Mouse (Mus musculus) midbrain, embryonic 14.5 days (tissue): Measurements from ENCODE around the gene Ngef. TPM values are rescaled to one million over a fixed set of nuclear protein-coding genes. Genes with fewer than 3 reads are reported as not detected.

ENCODE experiments used
- ATAC-seq: fragments of 200-750 bp; cut with Nextera tagmentation; 2 replicates; pipeline ENCODE4 v1.8.0; 2017; ENCODE audit warnings: moderate number of reproducible peaks, moderate library complexity; ENCODE audit not compliant: low FRiP score, low TSS enrichment
- DNase-seq: peaks from one replicate; pipeline ENCODE4 v3.0.0-alpha.2; 2015
- H3K27ac ChIP-seq: fragments of 300-500 bp; sonication (generic); replicated peaks from 2 replicates; pipeline ENCODE4 v1.5.1; 2014; ENCODE audit warnings: mild to moderate bottlenecking, low read depth, low read length, moderate library complexity
- H3K27me3 ChIP-seq: fragments of 300-500 bp; sonication (generic); 2 replicates; pipeline ENCODE4 v1.6.1; 2014; ENCODE audit warnings: low read length, control low read depth, mixed read lengths; ENCODE audit not compliant: control insufficient read depth, insufficient read depth
- H3K36me3 ChIP-seq: fragments of 300-500 bp; sonication (generic); 2 replicates; pipeline ENCODE4 v1.6.1; 2014; ENCODE audit warnings: low read length, control low read depth; ENCODE audit not compliant: control insufficient read depth, insufficient read depth
- H3K4me1 ChIP-seq: fragments of 300-500 bp; sonication (generic); 2 replicates; pipeline ENCODE4 v1.6.1; 2014; ENCODE audit warnings: mild to moderate bottlenecking, antibody characterized with exemption, low read length, control low read depth; ENCODE audit not compliant: control insufficient read depth, insufficient read depth
- H3K4me2 ChIP-seq: fragments of 300-500 bp; sonication (generic); 2 replicates; pipeline ENCODE4 v1.6.1; 2014; ENCODE audit warnings: mild to moderate bottlenecking, low read length, moderate library complexity
- H3K4me3 ChIP-seq: fragments of 300-500 bp; sonication (generic); replicated peaks from 2 replicates; pipeline ENCODE4 v1.5.1; 2014; ENCODE audit warnings: low read depth, low read length
- H3K9ac ChIP-seq: fragments of 300-500 bp; sonication (generic); replicated peaks from 2 replicates; pipeline ENCODE4 v1.6.1; 2014; ENCODE audit warnings: mild to moderate bottlenecking, low read length, moderate library complexity
- H3K9me3 ChIP-seq: fragments of 300-500 bp; sonication (generic); 2 replicates; pipeline ENCODE4 v1.6.1; 2016; ENCODE audit warnings: low read length, control low read depth, mixed read lengths; ENCODE audit not compliant: control insufficient read depth
- WGBS: fragments of 180-500 bp; shearing (Covaris S2); extraction: QIAGEN DNeasy Blood & Tissue Kit; methylation state at CpG from one replicate; pipeline ENCODE4 v1.1.7; 2014; 5-methylcytosine and 5-hydroxymethylcytosine counted together
- polyA plus RNA-seq: library from polyadenylated mRNA; unstranded; fragments of >200 nt; fragmentation: Nextera tagmentation; extraction: Ambion mirVana; gene quantifications from 2 replicates; pipeline ENCODE4 v1.2.1, GENCODE M21; 2014

Gene Ngef
- polyA plus RNA-seq, 1 experiment from 2014 or later, result 13.0 TPM

DNA sequence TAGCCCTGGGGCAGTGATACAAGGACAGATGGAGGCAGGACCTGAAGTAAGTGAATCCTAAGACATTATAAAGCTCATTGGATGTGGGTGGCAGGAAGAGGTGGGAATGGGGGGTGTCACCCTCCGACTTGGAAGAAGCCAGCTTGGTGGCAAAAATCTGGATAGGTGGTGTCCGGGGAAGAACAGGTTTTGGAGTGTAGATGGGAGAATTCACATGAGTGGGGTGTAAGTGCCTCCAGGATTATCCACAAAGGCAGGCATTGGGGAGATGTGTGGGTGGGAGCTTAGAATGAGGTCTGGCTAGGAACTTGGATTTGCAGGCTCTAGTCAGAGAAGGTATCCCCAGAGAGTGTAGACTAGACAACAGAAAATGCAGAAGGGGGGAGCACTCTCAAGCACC, 31.6 kb upstream of the Ngef start:
- H3K4me2 ChIP-seq, result no peak overlapping the region
- no peaks in the 10 kb centered on the region for H3K4me1 ChIP-seq
- H3K9ac ChIP-seq, result no peak overlapping the region
- H3K4me3 ChIP-seq, result no peak overlapping the region
- H3K9me3 ChIP-seq, result no peaks in the 10 kb centered on the region
- H3K36me3 ChIP-seq, result no peaks in the 10 kb centered on the region
- DNase-seq (no peak), ATAC-seq (no peak)
- 79% methylated on average over 2 of the region's 2 CpGs for WGBS
- H3K27ac ChIP-seq, result no peak overlapping the region
- no peaks in the 10 kb centered on the region for H3K27me3 ChIP-seq

DNA sequence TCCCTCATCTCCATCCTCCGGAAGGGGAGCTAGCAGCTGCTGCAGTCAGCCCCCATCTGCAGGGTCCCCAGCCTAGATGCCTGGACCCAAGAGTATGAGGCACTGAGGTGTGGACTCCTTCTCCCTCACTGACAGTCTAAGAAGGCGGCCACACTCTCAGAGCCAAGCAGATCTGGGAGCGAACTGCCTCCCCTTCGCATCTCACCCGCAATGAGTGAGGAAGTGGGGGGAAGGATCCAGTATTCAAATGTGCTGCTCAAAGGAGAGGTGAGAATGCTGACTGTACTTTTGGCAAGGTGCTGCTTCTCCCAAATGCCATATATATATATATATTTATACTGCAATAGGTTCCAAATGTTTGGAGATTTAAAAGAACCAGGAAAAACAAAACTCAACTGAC, 29.7 kb upstream of the Ngef start:
- WGBS, result 90% methylated on average over 5 of the region's 5 CpGs
- no peaks in the 10 kb centered on the region for H3K4me1 ChIP-seq
- no peak overlapping the region for H3K9ac ChIP-seq
- no peaks in the 10 kb centered on the region for H3K36me3 ChIP-seq
- no peaks in the 10 kb centered on the region for H3K27me3 ChIP-seq
- DNase-seq (no peak), ATAC-seq (no peak)
- no peak overlapping the region for H3K4me3 ChIP-seq
- H3K4me2 ChIP-seq, result no peak overlapping the region
- H3K27ac ChIP-seq, result no peak overlapping the region
- H3K9me3 ChIP-seq, result no peaks in the 10 kb centered on the region

DNA sequence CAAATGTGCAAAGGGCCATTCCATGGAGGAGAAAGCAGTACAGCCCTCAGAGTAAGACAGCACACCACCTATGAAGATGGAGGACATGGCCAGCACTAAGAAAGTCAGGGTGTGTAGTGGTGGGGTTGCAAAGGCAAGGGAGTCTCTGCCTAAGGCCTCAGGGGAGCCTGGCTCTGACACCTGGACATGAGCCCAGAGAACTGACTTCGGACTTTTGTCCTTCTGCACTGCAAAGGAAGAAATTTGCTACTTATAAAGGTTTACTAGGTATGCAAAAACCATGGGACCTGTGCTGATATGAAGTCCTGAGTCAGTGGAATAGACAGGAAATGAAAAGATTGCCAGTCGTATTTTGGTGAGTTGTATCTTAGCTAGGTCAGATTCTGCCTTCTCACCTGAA, 28.1 kb upstream of the Ngef start:
- Histone ChIP-seq H3K4me1 (no peaks in the 10 kb centered on the region), H3K4me3 (no peak overlapping the region), H3K27me3 (no peaks in the 10 kb centered on the region), H3K9ac (no peak overlapping the region), H3K4me2 (no peak overlapping the region), H3K9me3 (no peaks in the 10 kb centered on the region), H3K36me3 (no peaks in the 10 kb centered on the region), H3K27ac (no peak overlapping the region)
- 82% methylated on average over 2 of the region's 2 CpGs for WGBS
- DNase-seq (no peak), ATAC-seq (no peak)

DNA sequence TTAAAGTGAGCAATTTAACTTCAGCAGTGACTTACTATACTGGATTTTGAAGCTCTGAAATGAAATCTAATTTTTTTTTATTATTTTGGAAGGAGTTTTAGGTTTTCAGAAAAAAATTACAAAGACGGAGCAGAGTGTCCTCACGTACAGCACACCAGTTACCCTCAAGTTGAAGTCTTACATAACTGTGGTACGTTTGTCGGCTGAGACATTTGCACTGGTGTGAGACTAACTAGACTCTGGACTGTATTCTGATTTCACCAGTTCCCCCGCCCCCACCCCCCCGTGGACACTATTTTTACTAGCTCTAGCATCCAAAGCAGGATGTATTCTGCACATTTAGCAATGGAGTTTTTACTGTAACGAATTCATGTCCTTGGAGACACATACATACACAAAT, 26.9 kb upstream of the Ngef start:
- DNase-seq (no peak), ATAC-seq (no peak)
- WGBS, result 82% methylated on average over 7 of the region's 7 CpGs
- Histone ChIP-seq H3K9ac (no peak overlapping the region), H3K27ac (no peak overlapping the region), H3K4me3 (no peak overlapping the region), H3K4me2 (no peak overlapping the region), H3K36me3 (no peaks in the 10 kb centered on the region), H3K9me3 (no peaks in the 10 kb centered on the region), H3K27me3 (no peaks in the 10 kb centered on the region), H3K4me1 (no peaks in the 10 kb centered on the region)

DNA sequence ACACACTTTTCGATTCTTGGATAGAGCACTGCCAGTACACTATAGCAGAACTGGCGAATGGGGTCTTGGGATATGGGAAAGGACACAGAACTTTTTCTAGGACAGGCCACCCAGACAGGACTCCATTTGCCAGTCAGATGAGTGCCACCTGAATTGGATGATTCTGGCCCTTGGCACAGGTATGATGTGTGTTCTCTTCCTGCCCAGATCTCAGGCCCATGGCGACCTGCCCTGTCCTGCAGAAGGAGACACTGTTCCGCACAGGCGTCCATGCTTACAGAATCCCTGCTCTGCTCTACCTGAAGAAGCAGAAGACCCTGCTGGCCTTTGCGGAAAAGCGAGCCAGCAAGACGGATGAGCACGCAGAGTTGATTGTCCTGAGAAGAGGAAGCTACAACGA, 21.0 kb upstream of the Ngef start:
- H3K9me3 ChIP-seq, result no peaks in the 10 kb centered on the region
- no peaks in the 10 kb centered on the region for H3K27me3 ChIP-seq
- H3K36me3 ChIP-seq, result no peaks in the 10 kb centered on the region
- H3K4me3 ChIP-seq, result no peak overlapping the region
- ATAC-seq, result no peak
- no peak overlapping the region for H3K4me2 ChIP-seq
- H3K27ac ChIP-seq, result no peak overlapping the region
- no peak overlapping the region for H3K9ac ChIP-seq
- no peak for DNase-seq
- 94% methylated on average over 10 of the region's 10 CpGs for WGBS
- H3K4me1 ChIP-seq, result no peaks in the 10 kb centered on the region

DNA sequence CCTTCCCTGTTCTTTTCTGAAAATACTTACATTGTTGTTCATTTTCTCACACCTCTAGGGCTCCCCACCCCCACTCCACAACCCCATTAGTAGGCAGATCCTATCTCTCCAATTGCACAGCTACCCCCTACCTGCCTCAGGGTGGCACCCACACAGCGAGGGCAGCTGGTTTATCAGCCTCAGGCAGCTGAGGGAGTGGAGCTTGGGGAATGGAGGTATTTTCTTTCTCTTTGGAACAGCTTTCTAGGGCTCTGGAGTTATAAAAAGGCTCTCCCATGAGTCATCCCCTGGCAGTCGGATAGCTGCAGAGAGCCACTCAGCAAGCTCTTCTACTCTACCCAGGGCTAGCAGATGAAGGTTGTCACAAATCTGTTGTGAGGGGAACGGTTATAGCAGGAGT, 20.6 kb upstream of the Ngef start:
- DNase-seq (no peak), ATAC-seq (no peak)
- no peak overlapping the region for H3K4me3 ChIP-seq
- 83% methylated on average over 3 of the region's 3 CpGs for WGBS
- no peaks in the 10 kb centered on the region for H3K4me1 ChIP-seq
- H3K36me3 ChIP-seq, result no peaks in the 10 kb centered on the region
- no peak overlapping the region for H3K27ac ChIP-seq
- no peak overlapping the region for H3K4me2 ChIP-seq
- H3K9me3 ChIP-seq, result no peaks in the 10 kb centered on the region
- no peak overlapping the region for H3K9ac ChIP-seq
- no peaks in the 10 kb centered on the region for H3K27me3 ChIP-seq

DNA sequence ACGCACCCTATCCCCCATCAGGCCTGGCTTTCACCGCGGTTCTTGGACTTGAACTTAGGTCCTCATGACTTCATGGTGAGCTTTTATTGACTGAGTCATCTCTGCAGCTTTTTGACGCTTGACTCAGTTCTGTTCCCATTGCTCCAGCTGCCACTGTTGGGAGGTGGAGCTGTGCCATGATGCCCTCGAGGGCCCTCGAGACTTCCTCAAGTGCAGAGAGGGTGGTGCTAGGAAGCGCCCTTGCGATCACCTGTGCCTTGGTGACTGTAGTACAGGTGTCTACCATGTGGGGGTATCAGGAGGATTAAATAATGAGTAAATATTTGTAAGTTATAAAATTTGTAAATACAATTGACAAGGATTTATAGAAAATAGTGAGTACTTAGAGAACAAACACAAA, 16.3 kb upstream of the Ngef start:
- H3K9me3 ChIP-seq, result no peaks in the 10 kb centered on the region
- no peak overlapping the region for H3K4me2 ChIP-seq
- no peak overlapping the region for H3K27ac ChIP-seq
- no peak for ATAC-seq
- H3K27me3 ChIP-seq, result no peaks in the 10 kb centered on the region
- H3K9ac ChIP-seq, result no peak overlapping the region
- no peak for DNase-seq
- H3K4me1 ChIP-seq, result no peaks in the 10 kb centered on the region
- H3K36me3 ChIP-seq, result no peaks in the 10 kb centered on the region
- no peak overlapping the region for H3K4me3 ChIP-seq
- 88% methylated on average over 8 of the region's 8 CpGs for WGBS

DNA sequence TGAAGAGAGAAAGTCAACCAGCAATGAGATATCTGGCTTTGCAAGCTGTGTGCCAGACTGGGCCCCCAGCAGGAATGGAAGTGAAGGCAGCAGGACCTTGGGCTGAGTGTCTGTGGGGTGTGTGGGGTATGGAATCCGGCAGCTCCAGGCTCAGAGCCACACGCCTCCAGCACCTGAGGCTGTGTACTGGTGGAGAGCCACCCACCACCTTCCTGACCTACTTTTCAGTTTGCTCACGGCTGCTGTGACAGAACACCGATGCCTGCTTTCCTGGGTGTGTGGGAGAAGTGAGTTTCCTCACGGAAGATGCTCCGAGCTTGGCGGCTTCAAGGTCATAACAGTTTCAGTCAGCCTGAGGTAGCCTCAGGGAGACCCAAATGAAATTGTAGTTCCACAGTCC, 15.5 kb upstream of the Ngef start:
- 94% methylated on average over 7 of the region's 7 CpGs for WGBS
- Histone ChIP-seq H3K4me2 (no peak overlapping the region), H3K36me3 (no peaks in the 10 kb centered on the region)

DNA sequence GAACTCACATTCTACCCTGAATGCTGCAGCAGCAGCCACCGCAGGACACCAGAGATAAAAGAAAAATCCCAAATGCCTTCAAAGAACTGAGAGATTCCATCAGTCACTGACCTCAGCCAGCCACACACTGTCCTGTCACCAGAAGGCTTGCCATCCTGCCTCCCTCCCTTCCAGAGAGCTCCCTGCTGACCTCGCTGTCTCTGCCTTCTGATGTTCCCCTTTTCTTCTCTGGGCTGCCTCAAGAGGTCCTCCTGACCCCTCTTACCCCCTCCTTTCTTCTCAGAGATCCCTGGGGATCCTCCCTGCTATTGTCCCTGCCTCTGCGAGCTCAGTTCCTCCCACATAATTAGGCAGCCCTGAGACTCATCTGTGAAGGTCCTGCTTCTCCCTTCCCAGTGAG, 7.2 kb upstream of the Ngef start:
- Histone ChIP-seq H3K9me3 (no peaks in the 10 kb centered on the region), H3K4me3 (no peak overlapping the region), H3K4me2 (no peak overlapping the region), H3K36me3 (no peaks in the 10 kb centered on the region), H3K27ac (no peak overlapping the region), H3K4me1 (no peaks in the 10 kb centered on the region), H3K27me3 (no peaks in the 10 kb centered on the region), H3K9ac (no peak overlapping the region)
- WGBS, result 1% methylated on average over 3 of the region's 3 CpGs
- DNase-seq, result peak; percentile 17
- ATAC-seq, result no peak

More for the DNA sequence above, 15.5 kb upstream of the Ngef start:
- Histone ChIP-seq H3K27me3 (no peaks in the 10 kb centered on the region), H3K4me1 (no peaks in the 10 kb centered on the region), H3K4me3 (no peak overlapping the region), H3K9ac (no peak overlapping the region), H3K27ac (no peak overlapping the region), H3K9me3 (no peaks in the 10 kb centered on the region)
- ATAC-seq (no peak), DNase-seq (no peak)
